Comparison of ENCODE assay signal across 9 mouse cellular contexts in the genomic region with DNA sequence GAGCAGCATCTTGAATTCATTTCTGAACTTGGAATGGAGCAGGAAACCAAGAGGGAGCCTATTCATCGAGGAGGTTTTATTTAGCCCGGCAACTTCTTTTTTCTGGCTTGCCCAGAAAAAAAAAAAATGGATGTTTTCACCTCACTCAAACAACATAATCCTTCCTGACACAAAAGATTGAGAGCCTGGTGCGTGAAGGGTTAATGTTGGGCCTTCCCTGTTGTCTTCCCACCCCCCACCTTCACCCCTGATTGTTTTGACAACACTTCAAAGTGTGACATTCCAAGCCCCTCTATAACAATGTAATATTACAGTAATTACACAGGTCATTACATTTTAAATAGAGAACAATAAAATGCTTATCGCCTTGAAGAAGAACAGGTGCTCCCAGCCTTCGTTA. TPM values are rescaled to one million over a fixed set of nuclear protein-coding genes. Genes with fewer than 3 reads are reported as not detected.
DNase-seq lines count a peak whose midpoint lies in the region; ATAC-seq lines count a peak whose summit lies in the region.
"Had no signal": no experiment of that assay in that cellular context is flagged by ENCODE, and none has a peak within 500 bp of the region (broad histone marks: within the 10 kb centered on the region; RNA-seq: fewer than 3 reads in every experiment).

No protein-coding gene starts in this region.

- no peaks in the 10 kb centered on the region for H3K9me3 ChIP-seq in heart, embryonic 14.5 days (ENCODE audit: control insufficient read depth, low read length)
- no peaks in the 10 kb centered on the region for H3K9me3 ChIP-seq in embryonic facial prominence, embryonic 10.5 days
- no peaks in the 10 kb centered on the region for H3K9me3 ChIP-seq in hindbrain, embryonic 10.5 days
- H3K9me3 ChIP-seq in midbrain, embryonic 12.5 days = no peaks in the 10 kb centered on the region
- H3K9me3 ChIP-seq: lung, embryonic 15.5 days had no signal

- WGBS in heart, embryonic 14.5 days = 39% methylated on average over 5 of the region's 5 CpGs
- 11% methylated on average over 5 of the region's 5 CpGs for WGBS in embryonic facial prominence, embryonic 10.5 days
- WGBS in hindbrain, embryonic 10.5 days = 10% methylated on average over 5 of the region's 5 CpGs
- 11% methylated on average over 5 of the region's 5 CpGs for WGBS in midbrain, embryonic 12.5 days

- H3K27ac ChIP-seq in heart, embryonic 14.5 days (replicated peaks in 1 of 2; ENCODE audit: control insufficient read depth in 1 of 2, insufficient read depth in 1 of 2, low read depth in 2 of 2, low read length in 2 of 2) = no peak overlapping the region
- 0 out of 2 replicates have a peak overlapping the region, but pooled peaks have one; percentile 30 for H3K27ac ChIP-seq in embryonic facial prominence, embryonic 10.5 days (replicated peaks)
- H3K27ac ChIP-seq in hindbrain, embryonic 10.5 days = 0 out of 2 replicates have a peak overlapping the region, but pooled peaks have one; percentile 29
- peak overlapping the region; percentile 75 for H3K27ac ChIP-seq in midbrain, embryonic 12.5 days (replicated peaks)
- H3K27ac ChIP-seq: lung, embryonic 15.5 days had no signal

- no peaks in the 10 kb centered on the region for H3K27me3 ChIP-seq in heart, embryonic 14.5 days (ENCODE audit: control insufficient read depth, insufficient read depth, low read length)
- H3K27me3 ChIP-seq in embryonic facial prominence, embryonic 10.5 days (replicated peaks; ENCODE audit: low read depth, poor library complexity, severe bottlenecking) = no peaks in the 10 kb centered on the region
- no peaks in the 10 kb centered on the region for H3K27me3 ChIP-seq in hindbrain, embryonic 10.5 days (ENCODE audit: insufficient read depth, poor library complexity, severe bottlenecking)
- no peaks in the 10 kb centered on the region for H3K27me3 ChIP-seq in midbrain, embryonic 12.5 days
- H3K27me3 ChIP-seq: lung, embryonic 15.5 days had no signal

- 0 out of 2 replicates have a peak, but pooled peaks cover 3% of the 10 kb centered on the region for H3K36me3 ChIP-seq in heart, embryonic 14.5 days (ENCODE audit: control insufficient read depth, insufficient read depth, low read length)
- H3K36me3 ChIP-seq in embryonic facial prominence, embryonic 10.5 days (replicated peaks) = peaks cover 4% of the 10 kb centered on the region; the same call in 1 of the 2 replicates
- H3K36me3 ChIP-seq in hindbrain, embryonic 10.5 days = no peaks in the 10 kb centered on the region
- H3K36me3 ChIP-seq in midbrain, embryonic 12.5 days = no peaks in the 10 kb centered on the region
- H3K36me3 ChIP-seq: lung, embryonic 15.5 days had no signal

- H3K4me3 ChIP-seq in heart, embryonic 14.5 days (ENCODE audit: control insufficient read depth in 1 of 2, insufficient read depth in 1 of 2, low read depth in 1 of 2, low read length in 2 of 2) = no peak overlapping the region
- H3K4me3 ChIP-seq in embryonic facial prominence, embryonic 10.5 days = peak overlapping the region; percentile 95; the same call in 1 of the 2 replicates
- peak overlapping the region; percentile 87 for H3K4me3 ChIP-seq in hindbrain, embryonic 10.5 days
- peak overlapping the region; percentile 86 for H3K4me3 ChIP-seq in midbrain, embryonic 12.5 days
- H3K4me3 ChIP-seq: lung, embryonic 15.5 days had no signal

- peaks cover 31 to 67% of the 10 kb centered on the region in 2 experiments for H3K4me1 ChIP-seq in heart, embryonic 14.5 days (ENCODE audit: control insufficient read depth in 2 of 2, insufficient read depth in 2 of 2, low read length in 2 of 2)
- H3K4me1 ChIP-seq in embryonic facial prominence, embryonic 10.5 days = peaks cover 81% of the 10 kb centered on the region
- peaks cover 89% of the 10 kb centered on the region for H3K4me1 ChIP-seq in hindbrain, embryonic 10.5 days (replicated peaks)
- peaks cover 77% of the 10 kb centered on the region for H3K4me1 ChIP-seq in midbrain, embryonic 12.5 days

- no peak overlapping the region for H3K9ac ChIP-seq in heart, embryonic 14.5 days (ENCODE audit: low read length)
- H3K9ac ChIP-seq in midbrain, embryonic 12.5 days (replicated peaks) = peak overlapping the region; percentile 62
- H3K9ac ChIP-seq: lung, embryonic 15.5 days had no signal

- no peak for DNase-seq in heart, adult 18-20 months
- no peak for DNase-seq in embryonic facial prominence, embryonic 10.5 days (ENCODE audit: low spot score)
- no peak for DNase-seq in hindbrain, embryonic 10.5 days (ENCODE audit: low spot score)
- DNase-seq in layer of hippocampus, postnatal 10 days (ENCODE audit: low spot score in 2 of 2) = no peak
- DNase-seq in left cerebral cortex, adult 9 months (ENCODE audit: low spot score in 2 of 2) = no peak
- DNase-seq in thymus, postnatal 4 days = no peak

- no peak for ATAC-seq in heart, embryonic 14.5 days (ENCODE audit: insufficient number of reproducible peaks, insufficient read depth, low FRiP score, low read depth)
- no peak for ATAC-seq in midbrain, embryonic 12.5 days (ENCODE audit: low FRiP score, low read depth)

- peak overlapping the region; percentile 50 for H3K4me2 ChIP-seq in heart, embryonic 14.5 days (ENCODE audit: low read length)
- peak overlapping the region; percentile 86 for H3K4me2 ChIP-seq in midbrain, embryonic 12.5 days (replicated peaks)
- H3K4me2 ChIP-seq: lung, embryonic 15.5 days had no signal

RNA-seq across cellular contexts. Expression of a gene that starts 4.6 kb away (rescaled TPM):
- 56.7 and 58.0 TPM in 2 replicates for polyA plus RNA-seq in heart, embryonic 14.5 days (2014; fragmentation: Nextera tagmentation; extraction: Ambion mirVana)
- total RNA-seq in heart, adult 18-20 months (2021) = 10 to 100 TPM; 11.9 to 13.2 TPM
- polyA plus RNA-seq in embryonic facial prominence, embryonic 10.5 days (2016; fragmentation: Nextera tagmentation; extraction: Ambion mirVana) = 94.5 and 111 TPM in 2 replicates
- 58.6 and 61.0 TPM in 2 replicates for polyA plus RNA-seq in hindbrain, embryonic 10.5 days (2016; fragmentation: Nextera tagmentation; extraction: Ambion mirVana)
- 343 and 552 TPM in 2 replicates for polyA plus RNA-seq in midbrain, embryonic 12.5 days (2016; fragmentation: Nextera tagmentation; extraction: Ambion mirVana)
- 10 to 100 TPM; 14.2 to 26.1 TPM for total RNA-seq in layer of hippocampus, postnatal 10 days (2021)

Comparison
In these comparisons a context has a peak if more than half of its experiments do, and no peak if none do; other contexts are left out.
1. H3K27ac ChIP-seq: peak in embryonic facial prominence, embryonic 10.5 days (single experiment), hindbrain, embryonic 10.5 days (single experiment) and midbrain, embryonic 12.5 days (single experiment); none in heart, embryonic 14.5 days (0 of 2).
2. H3K4me3 ChIP-seq: peak in embryonic facial prominence, embryonic 10.5 days (single experiment), hindbrain, embryonic 10.5 days (single experiment) and midbrain, embryonic 12.5 days (single experiment); none in heart, embryonic 14.5 days (0 of 2).